ENCODE assay signal across 8 mouse cellular contexts in genomic region chr7:24482208-24483020, GRCm38 (mm10). TPM values are rescaled to one million over a fixed set of nuclear protein-coding genes. Genes with fewer than 3 reads are reported as not detected.
DNase-seq lines count a peak whose midpoint lies in the region; ATAC-seq lines count a peak whose summit lies in the region.

No protein-coding gene starts in this region.

- peaks cover 14% of the 10 kb centered on the region for H3K4me1 ChIP-seq in heart, embryonic 15.5 days (replicated peaks)
- peaks cover 68% of the 10 kb centered on the region for H3K4me1 ChIP-seq in hindbrain, embryonic 12.5 days
- H3K4me1 ChIP-seq in midbrain, embryonic 13.5 days (replicated peaks): peaks cover 71% of the 10 kb centered on the region

- H3K9ac ChIP-seq in heart, embryonic 15.5 days: peak overlapping the region; percentile 58
- peak overlapping the region; percentile 97 for H3K9ac ChIP-seq in hindbrain, embryonic 12.5 days
- peak overlapping the region; percentile 94 for H3K9ac ChIP-seq in midbrain, embryonic 13.5 days (replicated peaks)

- peaks cover 69% of the 10 kb centered on the region for H3K27me3 ChIP-seq in heart, embryonic 15.5 days
- no peaks in the 10 kb centered on the region for H3K27me3 ChIP-seq in hindbrain, embryonic 12.5 days
- peaks cover 6% of the 10 kb centered on the region; the same call in 1 of the 2 replicates for H3K27me3 ChIP-seq in midbrain, embryonic 13.5 days

- ATAC-seq in heart, embryonic 15.5 days (replicated peaks; ENCODE audit: insufficient number of reproducible peaks, insufficient read depth, low FRiP score, low read depth): 0 out of 2 replicates have a peak, but pooled peaks have one; percentile 8
- ATAC-seq in hindbrain, embryonic 12.5 days (ENCODE audit: low FRiP score): peak; percentile 37
- ATAC-seq in midbrain, embryonic 13.5 days: peak; percentile 25
- ATAC-seq in granulocyte monocyte progenitor cell, adult 5-6 weeks (replicated peaks; ENCODE audit: poor library complexity, severe bottlenecking): no peak

- intact Hi-C loops in heart, postnatal 25 days (cut with DNase I): no loop called here

- H3K36me3 ChIP-seq in heart, embryonic 15.5 days: no peaks in the 10 kb centered on the region
- no peaks in the 10 kb centered on the region for H3K36me3 ChIP-seq in hindbrain, embryonic 12.5 days
- no peaks in the 10 kb centered on the region for H3K36me3 ChIP-seq in midbrain, embryonic 13.5 days

- peak overlapping the region; percentile 62 for H3K4me3 ChIP-seq in heart, embryonic 15.5 days
- H3K4me3 ChIP-seq in hindbrain, embryonic 12.5 days: peak overlapping the region; percentile 78
- peak overlapping the region; percentile 76 for H3K4me3 ChIP-seq in midbrain, embryonic 13.5 days (replicated peaks)

- H3K27ac ChIP-seq in heart, embryonic 15.5 days: no peak overlapping the region
- peak overlapping the region; percentile 83 for H3K27ac ChIP-seq in hindbrain, embryonic 12.5 days
- peak overlapping the region; percentile 89 for H3K27ac ChIP-seq in midbrain, embryonic 13.5 days

- no peak for DNase-seq in heart, postnatal 25 days (ENCODE audit: low spot score)
- DNase-seq in brain, adult 2 months (ENCODE audit: low read depth, low spot score): peak; percentile 44
- DNase-seq in gastrocnemius, postnatal 4 days (ENCODE audit: low spot score in 2 of 2): no peak
- DNase-seq in kidney, adult 8-10 months: no peak

- H3K4me2 ChIP-seq in heart, embryonic 15.5 days: peak overlapping the region; percentile 91
- H3K4me2 ChIP-seq in hindbrain, embryonic 12.5 days (replicated peaks): peak overlapping the region; percentile 81
- H3K4me2 ChIP-seq in midbrain, embryonic 13.5 days (replicated peaks): peak overlapping the region; percentile 74

- 2% methylated on average over 27 of the region's 38 CpGs for WGBS in heart, embryonic 15.5 days
- WGBS in hindbrain, embryonic 12.5 days: 5% methylated on average over 15 of the region's 38 CpGs
- 2% methylated on average over 18 of the region's 38 CpGs for WGBS in midbrain, embryonic 13.5 days

- no peaks in the 10 kb centered on the region for H3K9me3 ChIP-seq in heart, embryonic 15.5 days (replicated peaks)
- no peaks in the 10 kb centered on the region for H3K9me3 ChIP-seq in hindbrain, embryonic 12.5 days (replicated peaks)
- H3K9me3 ChIP-seq in midbrain, embryonic 13.5 days: no peaks in the 10 kb centered on the region

RNA-seq across cellular contexts. Expression of gene Cadm4, which starts 0.6 kb away (rescaled TPM):
- polyA plus RNA-seq in heart, embryonic 15.5 days (2015; fragmentation: Nextera tagmentation; extraction: Ambion mirVana): 1.3 and 2.0 TPM in 2 replicates
- total RNA-seq in heart, postnatal 25 days (2021): 10 to 100 TPM; 13.1 to 13.9 TPM
- polyA plus RNA-seq in hindbrain, embryonic 12.5 days (2016; fragmentation: Nextera tagmentation; extraction: Ambion mirVana): 41.3 and 42.3 TPM in 2 replicates
- polyA plus RNA-seq in midbrain, embryonic 13.5 days (2015; fragmentation: Nextera tagmentation; extraction: Ambion mirVana): 52.4 and 67.8 TPM in 2 replicates
- total RNA-seq in granulocyte monocyte progenitor cell, adult 5-6 weeks (2014; fragmentation: Nextera tagmentation): not detected in 2 replicates
- total RNA-seq in granulocyte monocyte progenitor cell, adult 5-6 weeks (2017): not detected in 2 replicates
- total RNA-seq in gastrocnemius, postnatal 4 days (2021): 10 to 100 TPM; 18.6 to 21.3 TPM

RNA-seq across cellular contexts. Expression of gene Plaur, which starts 20.1 kb away (rescaled TPM):
- 8.2 and 9.9 TPM in 2 replicates for polyA plus RNA-seq in heart, embryonic 15.5 days (2015; fragmentation: Nextera tagmentation; extraction: Ambion mirVana)
- total RNA-seq in heart, postnatal 25 days (2021): 1 to 10 TPM; 2.1 to 2.2 TPM
- polyA plus RNA-seq in hindbrain, embryonic 12.5 days (2016; fragmentation: Nextera tagmentation; extraction: Ambion mirVana): 0.59 and 0.95 TPM in 2 replicates
- polyA plus RNA-seq in midbrain, embryonic 13.5 days (2015; fragmentation: Nextera tagmentation; extraction: Ambion mirVana): 1.0 and 1.2 TPM in 2 replicates
- total RNA-seq in granulocyte monocyte progenitor cell, adult 5-6 weeks (2014; fragmentation: Nextera tagmentation): 19.0 and 20.5 TPM in 2 replicates
- total RNA-seq in granulocyte monocyte progenitor cell, adult 5-6 weeks (2017): 23.9 and 26.2 TPM in 2 replicates
- 1 to 10 TPM; 2.5 to 3.7 TPM for total RNA-seq in gastrocnemius, postnatal 4 days (2021)

RNA-seq across cellular contexts. Expression of gene Zfp428, which starts 24.4 kb away (rescaled TPM):
- polyA plus RNA-seq in heart, embryonic 15.5 days (2015; fragmentation: Nextera tagmentation; extraction: Ambion mirVana): 37.5 and 40.8 TPM in 2 replicates
- 10 to 100 TPM; 15.1 to 15.6 TPM for total RNA-seq in heart, postnatal 25 days (2021)
- polyA plus RNA-seq in hindbrain, embryonic 12.5 days (2016; fragmentation: Nextera tagmentation; extraction: Ambion mirVana): 155 and 160 TPM in 2 replicates
- 234 and 261 TPM in 2 replicates for polyA plus RNA-seq in midbrain, embryonic 13.5 days (2015; fragmentation: Nextera tagmentation; extraction: Ambion mirVana)
- total RNA-seq in granulocyte monocyte progenitor cell, adult 5-6 weeks (2014; fragmentation: Nextera tagmentation): 1.5 and 4.0 TPM in 2 replicates
- total RNA-seq in granulocyte monocyte progenitor cell, adult 5-6 weeks (2017): 2.2 and 2.7 TPM in 2 replicates
- total RNA-seq in gastrocnemius, postnatal 4 days (2021): 10 to 100 TPM; 12.6 to 15.9 TPM

RNA-seq across cellular contexts. Expression of gene AC161166.1, which starts 29.8 kb away (rescaled TPM):
- polyA plus RNA-seq in heart, embryonic 15.5 days (2015; fragmentation: Nextera tagmentation; extraction: Ambion mirVana): 0.25 and 0.29 TPM in 2 replicates
- not detected for total RNA-seq in heart, postnatal 25 days (2021)
- polyA plus RNA-seq in hindbrain, embryonic 12.5 days (2016; fragmentation: Nextera tagmentation; extraction: Ambion mirVana): 1.9 TPM in 2 replicates
- 1.2 and 1.9 TPM in 2 replicates for polyA plus RNA-seq in midbrain, embryonic 13.5 days (2015; fragmentation: Nextera tagmentation; extraction: Ambion mirVana)
- total RNA-seq in granulocyte monocyte progenitor cell, adult 5-6 weeks (2014; fragmentation: Nextera tagmentation): not detected in 2 replicates
- not detected in 2 replicates for total RNA-seq in granulocyte monocyte progenitor cell, adult 5-6 weeks (2017)
- not detected for total RNA-seq in gastrocnemius, postnatal 4 days (2021)

RNA-seq across cellular contexts. Expression of gene Irgc1, which starts 30.3 kb away (rescaled TPM):
- not detected in 2 replicates for polyA plus RNA-seq in heart, embryonic 15.5 days (2015; fragmentation: Nextera tagmentation; extraction: Ambion mirVana)
- not detected for total RNA-seq in heart, postnatal 25 days (2021)
- polyA plus RNA-seq in hindbrain, embryonic 12.5 days (2016; fragmentation: Nextera tagmentation; extraction: Ambion mirVana): not detected in 2 replicates
- polyA plus RNA-seq in midbrain, embryonic 13.5 days (2015; fragmentation: Nextera tagmentation; extraction: Ambion mirVana): not detected in 2 replicates
- not detected in 2 replicates for total RNA-seq in granulocyte monocyte progenitor cell, adult 5-6 weeks (2014; fragmentation: Nextera tagmentation)
- total RNA-seq in granulocyte monocyte progenitor cell, adult 5-6 weeks (2017): not detected in 2 replicates
- under 1 TPM; 0.26 to 0.52 TPM for total RNA-seq in gastrocnemius, postnatal 4 days (2021)

Comparison
In these comparisons a context has a peak if more than half of its experiments do, and no peak if none do; other contexts are left out.
1. RNA of gene Cadm4, which starts 0.6 kb away (total RNA-seq): 18.6 to 21.3 TPM in gastrocnemius, postnatal 4 days and 13.1 to 13.9 TPM in heart, postnatal 25 days; not detected in granulocyte monocyte progenitor cell, adult 5-6 weeks; every median in the first group is over 10 times any median in the second.
2. RNA of gene Plaur, which starts 20.1 kb away (total RNA-seq): 19.0 to 26.2 TPM in granulocyte monocyte progenitor cell, adult 5-6 weeks; 2.5 to 3.7 TPM in gastrocnemius, postnatal 4 days and 2.1 to 2.2 TPM in heart, postnatal 25 days; every median in the first group is over 4 times any median in the second.
3. Peak in every context shown above with its lines, with median percentiles within 50 percentile points of each other: H3K4me2 ChIP-seq, H3K4me3 ChIP-seq and H3K9ac ChIP-seq.